ENCODE assay signal across 9 mouse cellular contexts in the genomic region with DNA sequence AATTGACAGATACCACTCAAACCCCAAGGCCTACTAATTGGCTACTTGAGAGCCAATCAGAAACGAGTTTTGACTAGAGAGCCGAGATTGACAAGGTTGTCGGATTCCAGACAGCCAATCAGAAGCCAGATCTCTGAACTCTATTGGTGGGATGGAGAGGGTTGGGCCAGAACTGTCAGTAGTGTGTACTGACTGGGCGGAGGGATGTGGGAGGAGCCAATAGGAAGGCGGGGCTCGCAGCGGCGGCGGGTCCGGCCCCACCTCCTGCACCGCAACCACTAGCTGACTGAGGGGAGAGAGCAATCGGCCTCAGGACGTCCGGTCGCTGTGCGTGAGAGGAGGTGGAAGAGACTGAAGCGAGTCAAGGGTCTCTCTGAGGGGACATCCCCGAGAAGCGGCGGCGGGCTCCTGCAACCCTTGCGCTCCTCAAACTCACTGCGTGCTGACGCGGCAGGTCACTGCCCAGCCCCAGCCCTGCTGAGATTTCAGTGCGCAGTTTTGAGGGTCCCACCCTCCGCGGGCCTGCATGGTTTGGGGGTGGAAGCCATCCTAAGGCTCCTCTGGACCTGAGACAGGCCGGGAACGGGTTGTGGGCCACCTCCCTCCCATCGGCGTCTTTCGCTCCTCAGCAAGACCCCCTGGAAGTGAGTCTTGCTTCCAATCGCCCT. TPM values are rescaled to one million over a fixed set of nuclear protein-coding genes. Genes with fewer than 3 reads are reported as not detected.
A peak's percentile ranks its signal among the peaks of the same experiment; 100 is the strongest.
DNase-seq lines count a peak whose midpoint lies in the region; ATAC-seq lines count a peak whose summit lies in the region.
"Had no signal": no experiment of that assay in that cellular context is flagged by ENCODE, and none has a peak within 500 bp of the region (broad histone marks: within the 10 kb centered on the region; RNA-seq: fewer than 3 reads in every experiment).

Gene Hykk, plus strand, starts transcription at position 274 of the 668 bp plus-strand sequence.

- H3K4me3 ChIP-seq in heart, embryonic 12.5 days, result peak within 1 kb of the TSS; percentile 82
- H3K4me3 ChIP-seq in kidney, embryonic 16.5 days (ENCODE audit: low read length), result peak within 1 kb of the TSS; percentile 63

- H3K27ac ChIP-seq in heart, embryonic 12.5 days (ENCODE audit: poor library complexity, severe bottlenecking), result peak within 1 kb of the TSS; percentile 15; the same call in 1 of the 2 replicates
- peak within 1 kb of the TSS; percentile 54; the same call in 1 of the 2 replicates for H3K27ac ChIP-seq in kidney, embryonic 16.5 days (ENCODE audit: low read length)

- 0 out of 2 replicates have a peak, but pooled peaks cover 4% of the 10 kb centered on the region for H3K4me1 ChIP-seq in heart, embryonic 12.5 days (replicated peaks)
- peaks cover 7% of the 10 kb centered on the region for H3K4me1 ChIP-seq in kidney, embryonic 16.5 days (ENCODE audit: insufficient read depth, low read length)

- H3K9ac ChIP-seq in heart, embryonic 12.5 days, result peak within 1 kb of the TSS; percentile 86
- H3K9ac ChIP-seq in kidney, embryonic 16.5 days (replicated peaks; ENCODE audit: low read length), result peak within 1 kb of the TSS; percentile 83

- under 1% methylated on average over 34 of the region's 34 CpGs for WGBS in heart, embryonic 12.5 days
- 0% methylated on average over 34 of the region's 34 CpGs for whole genome bisulfite sequencing in kidney, embryonic 16.5 days

- H3K36me3 ChIP-seq in heart, embryonic 12.5 days, result peaks cover 2% of the 10 kb centered on the region; the same call in 1 of the 2 replicates
- H3K36me3 ChIP-seq in kidney, embryonic 16.5 days (ENCODE audit: insufficient read depth, low read length), result peaks cover 2% of the 10 kb centered on the region; the same call in 1 of the 2 replicates

- peaks cover 4% of the 10 kb centered on the region; the same call in 1 of the 2 replicates for H3K9me3 ChIP-seq in heart, embryonic 12.5 days (replicated peaks)
- peaks cover 2% of the 10 kb centered on the region; the same call in 1 of the 2 replicates for H3K9me3 ChIP-seq in kidney, embryonic 16.5 days (ENCODE audit: low read length)

- peak within 1 kb of the TSS; percentile 93 for H3K4me2 ChIP-seq in heart, embryonic 12.5 days
- H3K4me2 ChIP-seq in kidney, embryonic 16.5 days (replicated peaks; ENCODE audit: low read depth, low read length), result peak within 1 kb of the TSS; percentile 83

- no peaks in the 10 kb centered on the region for H3K27me3 ChIP-seq in heart, embryonic 12.5 days (replicated peaks)
- no peaks in the 10 kb centered on the region for H3K27me3 ChIP-seq in kidney, embryonic 16.5 days (ENCODE audit: insufficient read depth, low read length)

- ATAC-seq in heart, embryonic 12.5 days (ENCODE audit: insufficient number of reproducible peaks, low FRiP score), result peak; percentile 99
- ATAC-seq in kidney, embryonic 16.5 days (ENCODE audit: low FRiP score, low TSS enrichment), result peak; percentile 99

- DNase-seq in B cell, adult 2 months, result peak; percentile 91 to 94
- DNase-seq in c-Kit-negative CD71-positive TER-119-positive erythroid progenitor cells, embryonic 14.5 days (ENCODE audit: low read depth, low spot score), result peak; percentile 25
- DNase-seq in fat pad, adult 2 months (ENCODE audit: extremely low read depth, low read depth, low spot score), result peak; percentile 81
- peak; percentile 80 for DNase-seq in liver
- DNase-seq in monocyte, adult 2 months (ENCODE audit: low read depth in 1 of 2, low spot score in 2 of 2), result peak; percentile 9 to 46
- peak; percentile 54 to 67 for DNase-seq in spleen, postnatal 14 days (ENCODE audit: low spot score in 2 of 2)

RNA-seq across cellular contexts. Expression of gene Hykk, which starts in this region (rescaled TPM):
- 2.7 and 3.7 TPM in 2 replicates for polyA plus RNA-seq in heart, embryonic 12.5 days (2016; fragmentation: Nextera tagmentation; extraction: Ambion mirVana)
- polyA plus RNA-seq in kidney, embryonic 16.5 days (2015; fragmentation: Nextera tagmentation; extraction: Ambion mirVana), result 12.9 and 14.0 TPM in 2 replicates
- polyA plus RNA-seq: G1E had no signal

Comparison
In these comparisons a context has a peak if more than half of its experiments do, and no peak if none do; other contexts are left out.
1. Peak in every context shown above with its lines: DNase-seq, ATAC-seq, H3K4me3 ChIP-seq and H3K27ac ChIP-seq.
2. DNase-seq: peak in every context shown above with its lines; median percentile 92 in B cell, adult 2 months; 81 in fat pad, adult 2 months; 80 in liver; 60 in spleen, postnatal 14 days; 28 in monocyte, adult 2 months; 25 in c-Kit-negative CD71-positive TER-119-positive erythroid progenitor cells, embryonic 14.5 days.